Mouse (Mus musculus) CH12.LX (cell line): ENCODE data around the gene Ube2j2.

Experiments used
- CTCF ChIP-seq, 2 experiments: IDR thresholded peaks in 1 of 2; conservative IDR thresholded peaks in 1 of 2; 2 replicates each; pipeline ENCODE4 v1.5.1; 2011 to 2012; ENCODE audit warnings: low read depth in 2 of 2, low read length in 2 of 2, improper control_type of control experiment in 1 of 2, inconsistent platforms in 1 of 2, mild to moderate bottlenecking in 1 of 2, moderate library complexity in 1 of 2
- MAX ChIP-seq: IDR thresholded peaks from 2 replicates; pipeline ENCODE4 v1.6.1; 2011; ENCODE audit warnings: low read length, improper control_type of control experiment
- RCOR1 ChIP-seq: conservative IDR thresholded peaks from 2 replicates; pipeline ENCODE4 v1.6.1; 2012; ENCODE audit warnings: low read depth, mild to moderate bottlenecking, inconsistent platforms, low read length, improper control_type of control experiment
- TCF12 ChIP-seq: IDR thresholded peaks from 2 replicates; pipeline ENCODE4 v1.6.1; 2014; ENCODE audit warnings: low read depth, mild to moderate bottlenecking, inconsistent platforms, low read length, improper control_type of control experiment

- TF ChIP-seq TCF12, result peak; percentile 70; the same call in 1 of the 2 replicates
- TF ChIP-seq MAX, result no peak; the same call in 1 of the 2 replicates
- TF ChIP-seq CTCF (conservative IDR thresholded peaks at IDR 0.05 in 1 of 2, IDR thresholded peaks at IDR 0.05 in 1 of 2; ENCODE audit: low read depth in 2 of 2, low read length in 2 of 2), result no peak
- peak; percentile 96 for TF ChIP-seq RCOR1
Observed at GRCm38 (mm10) chr4:156008369-156008768, 64.7 kb downstream of the Ube2j2 start.
